Mouse (Mus musculus) liver (tissue): ENCODE results near the gene Tnfrsf19.

ENCODE experiments used
- DNase-seq: peaks from one replicate; pipeline ENCODE4 v3.0.0-alpha.2; 2020; ENCODE audit warnings: mixed read lengths

Tnfrsf19 gene

GRCm38 (mm10) chr14:60957611-60958157 lies 88.6 kb downstream of the Tnfrsf19 start:
- DNase-seq = no peak

- DNase-seq = no peak
Observed at GRCm38 (mm10) chr14:60937481-60938039, 108.7 kb downstream of the Tnfrsf19 start.

GRCm38 (mm10) chr14:60935705-60936104 lies 110.6 kb downstream of the Tnfrsf19 start:
- no peak for DNase-seq

- DNase-seq = no peak
Observed at GRCm38 (mm10) chr14:60926011-60926410, 120.3 kb downstream of the Tnfrsf19 start.

GRCm38 (mm10) chr14:60916661-60917060 lies 129.6 kb downstream of the Tnfrsf19 start:
- DNase-seq = no peak
